Mouse (Mus musculus) T-helper 1 cell (primary cell): ENCODE data around the gene Olfr1049.
"Not testable (repeated sequence)": the region's sequence is repeated elsewhere in the genome, so short reads cannot be mapped to it uniquely, and the experiment has no call there.

ENCODE experiments used
- in situ Hi-C: fragments of 300-600 bp; cut with MboI, MseI; formaldehyde crosslinking; loops from one replicate; pipeline ENCODE4 v1.15.1; 2025; ENCODE audit warnings: high pct_unique_total_duplicates

Gene Olfr1049

DNA sequence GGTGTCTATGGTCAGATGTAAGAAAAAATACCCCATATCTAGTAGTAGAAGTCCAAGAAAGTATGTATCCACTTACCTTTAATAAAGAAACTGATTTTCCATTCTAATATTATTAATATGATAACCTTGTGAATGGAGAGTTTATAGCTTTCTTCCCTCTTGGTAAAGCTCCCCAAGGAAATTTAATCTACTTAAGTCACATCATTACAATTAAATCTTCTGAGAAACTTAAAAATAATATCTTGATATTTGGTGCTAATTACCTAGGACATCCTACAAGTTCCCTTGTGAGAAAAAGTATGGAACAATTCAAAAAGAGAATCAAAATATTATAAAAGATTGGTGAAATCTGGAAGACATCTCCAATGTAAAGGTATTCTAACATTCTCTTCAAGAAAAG, at the start of gene Olfr1049:
Olfr1049 (minus strand) TSS at position 101 of the 400 bp plus-strand sequence.
- in situ Hi-C loops: not testable (repeated sequence)

GRCm38 (mm10) chr2:86292155-86292554, 34.0 kb upstream of the Olfr1049 start, which contains the start of gene Olfr1052:
Olfr1052 (plus strand) TSS chr2:86292455.
- in situ Hi-C loops: no loop called here

GRCm38 (mm10) chr2:86278988-86279387, 20.9 kb upstream of the Olfr1049 start, which contains the start of gene Olfr1051:
Olfr1051 (minus strand) TSS chr2:86279088.
- in situ Hi-C loops: not testable (repeated sequence)

DNA sequence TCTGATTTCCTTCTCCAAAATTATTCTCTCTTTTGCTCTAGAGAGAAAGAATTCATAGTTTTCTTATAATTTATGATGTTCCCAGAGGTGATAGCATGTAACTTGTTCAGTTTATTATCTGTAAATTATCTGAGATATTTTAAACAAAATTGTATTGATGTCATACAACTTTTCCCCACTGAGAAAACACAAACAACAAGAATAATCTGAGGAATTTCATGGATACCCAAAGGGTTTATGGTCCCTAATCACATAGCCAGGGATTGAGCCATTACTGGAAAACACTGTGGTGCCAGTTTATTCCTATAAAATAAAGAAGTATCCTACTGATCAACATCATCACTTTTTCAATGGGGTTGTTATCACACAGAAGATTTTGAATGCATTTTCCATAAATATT, 17.9 kb downstream of the Olfr1049 start, which contains the start of gene Olfr1048:
Olfr1048 (minus strand) TSS at position 101 of the 400 bp plus-strand sequence.
- in situ Hi-C loops: no loop called here

DNA sequence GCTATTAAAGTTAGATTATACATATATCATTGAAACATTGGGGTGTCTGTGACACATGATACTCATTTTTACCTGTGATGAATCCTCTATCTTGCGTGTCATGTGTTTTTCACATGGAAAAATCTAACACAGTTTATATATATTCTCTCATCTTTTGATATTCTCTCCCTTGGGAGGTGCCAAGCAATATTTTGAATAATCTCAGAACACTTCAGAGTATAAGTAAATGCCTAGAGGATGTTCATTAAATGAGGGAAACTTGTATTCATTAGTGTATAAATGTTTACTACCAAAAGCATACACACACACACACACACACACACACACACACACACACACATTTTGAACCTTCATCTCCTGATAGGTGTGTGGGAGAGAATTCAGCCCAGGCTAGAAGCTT, 26.8 kb downstream of the Olfr1049 start, which contains the start of gene Olfr1047:
Olfr1047 (minus strand) TSS at position 101 of the 400 bp plus-strand sequence.
- in situ Hi-C loops: no loop called here

DNA sequence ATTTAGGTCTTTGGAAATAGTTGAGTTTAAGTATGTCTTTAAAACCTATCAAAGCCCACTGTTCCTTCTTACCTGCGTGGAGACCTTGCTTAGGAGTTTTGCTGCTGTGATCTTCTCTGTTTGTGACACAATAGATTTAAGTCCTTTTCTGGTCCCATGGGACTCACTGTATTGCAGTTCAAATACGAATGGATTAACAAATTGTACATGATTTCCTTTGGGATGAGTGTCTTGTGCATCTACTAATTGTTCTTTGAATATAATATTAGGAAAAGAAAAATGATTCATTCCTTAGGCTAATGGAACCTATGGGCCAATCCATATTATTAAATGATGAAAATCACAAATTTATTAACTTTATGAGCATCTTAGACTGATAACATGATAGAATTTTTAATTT, 38.9 kb downstream of the Olfr1049 start, which contains the start of gene Olfr1046:
Olfr1046 (minus strand) TSS at position 101 of the 400 bp plus-strand sequence.
- in situ Hi-C loops: no loop called here
